Mouse (Mus musculus): ENCODE measurements around the gene Akr1b3. TPM values are rescaled to one million over a fixed set of nuclear protein-coding genes. Genes with fewer than 3 reads are reported as not detected.
A peak's percentile ranks its signal among the peaks of the same experiment; 100 is the strongest.

Gene Akr1b3
- polyA plus RNA-seq, 1 experiment from 2014 or later: 287 TPM

DNA sequence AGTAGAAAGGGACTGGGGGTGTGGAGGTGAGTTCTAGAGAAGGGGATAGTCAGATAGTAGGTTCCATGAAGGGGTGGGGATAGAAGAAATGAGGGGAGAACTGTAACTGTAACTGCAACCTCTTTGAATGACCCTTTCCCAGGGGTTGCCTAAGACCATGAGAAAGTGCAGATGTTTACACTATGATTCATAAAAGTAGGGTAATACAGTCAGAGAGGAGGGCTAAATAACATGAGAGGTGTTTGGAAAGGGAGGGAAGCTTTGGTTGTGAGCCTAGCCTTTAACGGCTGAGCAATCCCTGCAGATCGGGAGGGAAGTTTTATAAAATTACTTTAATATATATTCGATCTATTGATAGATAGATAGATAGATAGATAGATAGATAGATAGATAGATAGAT lies 20.2 kb downstream of the Akr1b3 start:
- DNase-seq (ENCODE audit: low read depth, low spot score) (no peak), ATAC-seq (peak; percentile 55)
- no peaks in the 10 kb centered on the region for H3K27me3 ChIP-seq
- POLR2A ChIA-PET: interaction anchor here (0.6 to 1.2 kb wide), 2 partner anchors 18 to 39 kb away, joined by 3 to 4 read pairs; no protein-coding TSS in a partner anchor
- in situ Hi-C loops (cut with MboI; ENCODE audit: low pct_unique_long_range_greater_than_20kb): no loop called here
- no peak for TF ChIP-seq CTCF (IDR thresholded peaks at IDR 0.05)
- CTCF ChIA-PET: interaction anchor here (1.2 kb wide), 1 partner anchor 49 kb away, joined by 3 read pairs; no protein-coding TSS in a partner anchor

DNA sequence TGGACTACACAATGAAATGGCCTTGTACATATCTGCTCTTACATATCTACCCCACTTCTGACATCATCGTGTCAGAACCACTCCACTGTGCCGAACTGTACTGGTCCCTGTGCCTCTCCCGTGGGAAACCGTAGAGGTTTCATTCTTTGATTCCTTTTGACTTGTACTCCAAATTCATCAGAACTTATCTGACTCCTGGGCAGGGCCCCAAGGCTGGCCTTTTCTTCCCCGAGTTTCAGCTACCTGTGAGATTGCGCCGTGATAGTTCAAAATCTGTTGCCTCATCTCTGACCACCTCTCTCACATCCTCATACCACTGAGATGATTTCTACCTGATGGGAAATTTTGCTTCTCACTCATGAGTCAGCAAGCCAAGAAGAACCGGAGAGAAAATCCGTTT lies 21.8 kb downstream of the Akr1b3 start:
- no peaks in the 10 kb centered on the region for H3K27me3 ChIP-seq

DNA sequence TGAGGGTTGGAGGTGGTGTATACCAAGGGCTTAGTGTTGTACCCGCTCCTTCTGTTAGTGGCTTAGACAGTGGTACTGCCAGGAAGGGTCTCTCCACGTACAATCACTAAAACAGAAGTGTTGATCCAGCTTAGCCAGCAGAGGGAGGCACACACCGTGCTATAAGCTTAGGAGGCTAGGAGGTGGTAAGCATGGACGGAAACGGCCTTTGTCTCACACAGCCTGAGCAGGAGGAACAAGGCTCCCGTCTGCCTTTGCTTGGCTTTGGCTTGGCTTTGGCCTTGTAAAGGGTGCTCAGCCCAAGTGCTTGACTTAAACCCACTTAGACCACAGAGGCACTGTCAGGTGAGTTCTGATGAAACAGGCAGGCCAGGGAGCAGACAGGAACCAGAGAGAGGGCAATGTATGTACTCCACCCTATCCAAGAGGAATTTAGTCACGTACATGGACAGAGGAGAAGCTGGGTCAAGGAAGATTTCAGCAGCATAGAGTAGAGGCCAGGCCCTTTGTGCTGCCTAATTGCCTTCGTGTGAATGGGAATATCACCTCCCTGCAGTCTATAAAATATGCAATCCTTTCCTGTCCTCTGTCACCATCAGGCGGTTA lies 24.3 kb downstream of the Akr1b3 start:
- CTCF ChIA-PET: interaction anchor here (0.9 to 4.8 kb wide), 7 partner anchors 12 to 78 kb away, joined by 3 to 36 read pairs (median 4); partner anchors contain the start of gene Akr1b8
- in situ Hi-C loops (cut with MboI; ENCODE audit: low pct_unique_long_range_greater_than_20kb): loop anchor here (5.0 kb wide), 1 partner anchor 49 kb away; no protein-coding TSS in a partner anchor
- ATAC-seq: peak; percentile 61

More for the DNA sequence above, 21.8 kb downstream of the Akr1b3 start:
- DNase-seq (ENCODE audit: low read depth, low spot score) (no peak), ATAC-seq (no peak)
- ChIA-PET CTCF (interaction anchor here (0.8 to 4.8 kb wide), 5 partner anchors 11 to 52 kb away, joined by 3 to 16 read pairs (median 4); no protein-coding TSS in a partner anchor), POLR2A (no interaction called here)
- TF ChIP-seq CTCF (IDR thresholded peaks at IDR 0.05): no peak
- in situ Hi-C loops (cut with MboI; ENCODE audit: low pct_unique_long_range_greater_than_20kb): no loop called here

DNA sequence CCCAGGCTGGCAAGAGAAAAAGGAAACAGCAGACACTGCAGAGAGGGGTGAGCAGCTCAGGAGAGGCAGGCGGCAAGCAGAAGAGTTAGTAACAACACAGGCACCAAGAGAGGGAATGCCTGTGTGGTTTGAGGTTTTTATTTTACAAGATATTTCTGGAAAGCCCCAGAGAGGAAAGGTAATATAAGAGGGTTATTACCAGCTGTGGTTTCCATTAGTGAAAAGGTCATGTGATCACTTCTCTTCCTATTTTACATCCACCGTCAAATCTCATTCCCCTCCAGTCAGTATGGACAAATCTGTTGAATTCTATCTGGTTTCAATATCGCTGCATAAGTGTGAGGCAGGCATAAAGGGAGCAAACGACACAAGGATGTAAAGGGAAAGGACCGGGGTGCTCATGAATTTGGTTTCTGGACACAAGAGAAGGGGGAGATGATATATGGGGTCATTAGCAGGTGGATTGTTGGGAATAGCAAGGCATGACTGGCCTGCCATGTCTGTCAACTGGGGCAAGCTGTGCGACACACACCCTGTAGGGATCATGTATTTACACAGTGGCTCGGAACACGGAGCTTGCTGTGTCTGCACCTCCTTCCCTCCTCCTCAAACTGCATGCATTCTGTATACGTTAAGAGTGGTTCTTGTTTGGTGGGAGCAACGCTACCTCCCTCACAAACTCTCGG lies 24.9 kb downstream of the Akr1b3 start:
- CTCF ChIA-PET: interaction anchor here (0.8 to 4.8 kb wide), 9 partner anchors 13 to 158 kb away, joined by 3 to 36 read pairs (median 4); partner anchors contain the start of gene Akr1b8
- no peak for ATAC-seq
- POLR2A ChIA-PET: interaction anchor here (1.2 kb wide), 1 partner anchor 54 kb away, joined by 3 read pairs; no protein-coding TSS in a partner anchor
- DNase-seq (ENCODE audit: low read depth, low spot score): no peak
- no peaks in the 10 kb centered on the region for H3K27me3 ChIP-seq
- in situ Hi-C loops (cut with MboI; ENCODE audit: low pct_unique_long_range_greater_than_20kb): loop anchor here (5.0 kb wide), 1 partner anchor 50 kb away; no protein-coding TSS in a partner anchor
- no peak for TF ChIP-seq CTCF (IDR thresholded peaks at IDR 0.05)

More for the DNA sequence above, 24.3 kb downstream of the Akr1b3 start:
- POLR2A ChIA-PET: interaction anchor here (1.2 kb wide), 1 partner anchor 53 kb away, joined by 3 read pairs; no protein-coding TSS in a partner anchor
- no peak for DNase-seq (ENCODE audit: low read depth, low spot score)
- H3K27me3 ChIP-seq: no peaks in the 10 kb centered on the region
- TF ChIP-seq CTCF (IDR thresholded peaks at IDR 0.05): peak; percentile 87

DNA sequence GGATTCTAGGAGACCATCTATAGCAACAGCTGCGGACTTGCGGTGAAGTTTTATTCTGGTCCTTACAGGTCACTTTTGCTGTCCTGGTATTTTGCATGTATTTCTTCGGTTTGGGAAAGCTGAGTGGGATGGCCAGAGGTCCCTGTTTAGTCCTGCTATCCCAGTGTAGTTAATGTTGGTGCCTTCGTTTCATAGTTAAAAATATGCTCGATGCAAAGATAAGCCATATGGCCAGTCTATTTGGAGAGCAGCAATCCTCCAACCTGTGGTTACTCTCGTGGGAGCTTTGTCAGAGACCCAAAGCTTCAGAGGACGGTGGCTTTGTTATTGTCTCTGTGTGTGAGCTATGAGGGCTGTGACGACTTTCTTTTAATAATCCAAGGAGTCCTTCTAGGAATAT lies 26.6 kb downstream of the Akr1b3 start:
- no peaks in the 10 kb centered on the region for H3K27me3 ChIP-seq
- in situ Hi-C loops (cut with MboI; ENCODE audit: low pct_unique_long_range_greater_than_20kb): loop anchor here (5.0 kb wide), 1 partner anchor 52 kb away; no protein-coding TSS in a partner anchor
- no peak for DNase-seq (ENCODE audit: low read depth, low spot score)
- no peak for ATAC-seq
- POLR2A ChIA-PET: interaction anchor here (0.6 kb wide), 1 partner anchor 32 kb away, joined by 4 read pairs; no protein-coding TSS in a partner anchor
- TF ChIP-seq CTCF (IDR thresholded peaks at IDR 0.05): no peak
- CTCF ChIA-PET: interaction anchor here (1.8 kb wide), 1 partner anchor 159 kb away, joined by 4 read pairs; no protein-coding TSS in a partner anchor

DNA sequence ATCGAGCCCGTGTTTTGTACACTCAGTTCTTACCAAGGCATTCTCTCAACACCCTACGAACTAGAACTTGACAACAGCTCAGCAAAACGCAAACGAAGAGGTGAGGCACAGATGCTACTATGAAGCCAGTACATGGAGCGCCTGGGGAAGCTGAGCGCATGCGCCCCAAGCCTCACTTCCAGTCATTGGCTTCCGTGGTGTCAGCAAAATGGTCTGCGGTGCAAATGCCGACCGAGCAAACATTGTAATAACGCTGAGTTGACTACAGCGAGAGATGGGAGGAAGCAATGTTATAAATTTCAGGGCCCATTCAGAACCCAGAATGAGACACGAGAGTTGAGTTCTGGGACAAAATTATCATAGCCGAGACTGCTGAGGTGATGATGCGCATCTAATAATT lies 27.2 kb downstream of the Akr1b3 start:
- DNase-seq (ENCODE audit: low read depth, low spot score) (no peak), ATAC-seq (no peak)
- in situ Hi-C loops (cut with MboI; ENCODE audit: low pct_unique_long_range_greater_than_20kb): loop anchor here (5.0 kb wide), 1 partner anchor 52 kb away; no protein-coding TSS in a partner anchor
- CTCF ChIA-PET: no interaction called here
- H3K27me3 ChIP-seq: no peaks in the 10 kb centered on the region
- POLR2A ChIA-PET: interaction anchor here (0.6 kb wide), 1 partner anchor 33 kb away, joined by 4 read pairs; no protein-coding TSS in a partner anchor
- TF ChIP-seq CTCF (IDR thresholded peaks at IDR 0.05): no peak

DNA sequence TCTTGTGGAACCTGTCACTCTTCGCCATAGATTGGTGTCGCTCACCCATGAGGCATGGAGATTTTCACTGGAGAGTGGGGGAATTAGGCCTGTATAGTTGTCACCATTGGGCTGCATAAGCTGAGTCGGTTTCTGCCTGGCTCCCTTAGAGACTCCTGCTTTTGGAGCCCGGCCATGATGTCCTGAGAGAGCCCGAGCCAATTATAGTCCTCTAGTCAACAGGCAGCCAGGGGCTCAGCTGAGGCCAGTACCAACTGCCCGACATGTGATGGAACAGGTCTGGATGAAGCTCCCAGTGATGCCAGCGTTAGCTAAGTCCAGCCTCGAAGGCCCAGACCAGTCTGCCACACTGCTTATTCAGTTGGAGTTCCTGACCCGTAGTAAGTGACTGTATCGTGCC lies 29.2 kb downstream of the Akr1b3 start:
- H3K27me3 ChIP-seq: no peaks in the 10 kb centered on the region
- in situ Hi-C loops (cut with MboI; ENCODE audit: low pct_unique_long_range_greater_than_20kb): no loop called here
- CTCF ChIA-PET: interaction anchor here (0.7 kb wide), 1 partner anchor 12 kb away, joined by 3 read pairs; no protein-coding TSS in a partner anchor
- no peak for TF ChIP-seq CTCF (IDR thresholded peaks at IDR 0.05)
- POLR2A ChIA-PET: no interaction called here
- ATAC-seq (no peak), DNase-seq (ENCODE audit: low read depth, low spot score) (no peak)

DNA sequence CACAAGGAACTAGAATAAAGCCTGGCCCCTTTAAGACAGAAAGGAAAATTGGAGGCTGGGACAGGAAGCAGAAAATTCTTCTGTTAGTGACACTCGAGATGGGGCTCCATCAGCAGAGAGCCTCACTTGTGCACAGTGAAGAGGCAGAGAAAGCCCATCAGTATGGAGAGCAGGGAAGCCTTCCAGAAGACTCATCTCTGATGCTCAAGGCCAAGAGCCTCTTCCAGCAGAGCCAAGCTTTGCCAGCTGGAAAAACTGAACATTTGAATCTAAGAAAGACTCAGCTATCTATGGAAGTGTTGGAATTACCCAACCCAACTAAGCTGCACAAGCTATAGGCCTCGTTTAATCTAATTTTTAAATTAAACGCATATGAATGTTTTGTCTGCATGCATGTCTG lies 30.4 kb downstream of the Akr1b3 start:
- no peak for ATAC-seq
- TF ChIP-seq CTCF (IDR thresholded peaks at IDR 0.05): no peak
- in situ Hi-C loops (cut with MboI; ENCODE audit: low pct_unique_long_range_greater_than_20kb): no loop called here
- ChIA-PET CTCF (no interaction called here), POLR2A (no interaction called here)
- no peak for DNase-seq (ENCODE audit: low read depth, low spot score)
- H3K27me3 ChIP-seq: no peaks in the 10 kb centered on the region

DNA sequence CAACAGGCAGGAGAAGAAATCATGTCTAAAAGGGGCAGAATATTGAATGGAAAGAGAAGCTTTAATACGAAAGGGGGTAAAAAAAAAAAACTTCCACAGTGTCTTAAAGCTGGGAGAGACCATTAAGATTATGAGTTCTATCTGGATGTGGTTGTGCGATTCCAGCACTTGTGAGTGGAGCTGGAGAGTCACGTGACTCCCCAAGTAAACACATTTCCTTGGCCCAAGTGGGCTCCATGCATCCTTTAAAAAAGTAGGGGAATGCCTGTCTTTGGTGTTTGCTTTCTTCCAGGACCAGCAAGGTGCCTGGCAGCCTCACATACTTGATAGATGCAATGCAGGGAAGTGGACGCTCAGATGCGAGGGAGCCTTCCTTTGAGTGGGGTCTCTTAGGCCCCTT lies 38.9 kb downstream of the Akr1b3 start:
- DNase-seq (ENCODE audit: low read depth, low spot score): no peak
- ChIA-PET POLR2A (no interaction called here), CTCF (interaction anchor here (1.0 to 2.8 kb wide), 6 partner anchors 49 to 1679 kb away, joined by 3 to 22 read pairs (median 3); no protein-coding TSS in a partner anchor)
- ATAC-seq: no peak
- in situ Hi-C loops (cut with MboI; ENCODE audit: low pct_unique_long_range_greater_than_20kb): loop anchor here (5.0 to 10.0 kb wide), 3 partner anchors 81 to 234 kb away; partner anchors contain the start of gene Slc35b4
- H3K27me3 ChIP-seq: no peaks in the 10 kb centered on the region
- TF ChIP-seq CTCF (IDR thresholded peaks at IDR 0.05): no peak

DNA sequence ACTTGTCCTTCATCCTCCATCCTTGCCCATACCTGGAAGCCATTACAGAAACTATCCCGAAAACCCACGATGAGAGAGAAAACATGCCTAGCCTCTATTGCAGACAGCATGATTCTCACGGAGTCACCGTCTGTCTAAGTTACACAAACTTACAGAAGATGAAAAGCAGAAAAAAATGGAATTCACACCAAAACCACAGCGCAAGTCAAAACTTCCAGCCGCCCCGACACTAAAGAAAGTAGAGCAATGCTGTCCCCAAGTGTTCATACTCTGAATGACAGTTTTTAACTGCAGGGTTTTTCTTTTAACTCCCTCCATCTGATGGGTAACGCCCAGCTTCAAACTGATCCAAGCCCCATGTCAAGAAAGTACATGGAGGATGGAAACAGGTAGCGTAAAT lies 39.6 kb downstream of the Akr1b3 start:
- ChIA-PET CTCF (interaction anchor here (1.2 to 2.8 kb wide), 6 partner anchors 49 to 1678 kb away, joined by 3 to 22 read pairs (median 3); no protein-coding TSS in a partner anchor), POLR2A (interaction anchor here (0.9 kb wide), 1 partner anchor 44 kb away, joined by 3 read pairs; no protein-coding TSS in a partner anchor)
- peak; percentile 92 for TF ChIP-seq CTCF (IDR thresholded peaks at IDR 0.05)
- no peak for ATAC-seq
- in situ Hi-C loops (cut with MboI; ENCODE audit: low pct_unique_long_range_greater_than_20kb): loop anchor here (5.0 to 10.0 kb wide), 3 partner anchors 80 to 233 kb away; partner anchors contain the start of gene Slc35b4
- DNase-seq (ENCODE audit: low read depth, low spot score): no peak
- H3K27me3 ChIP-seq: no peaks in the 10 kb centered on the region
